Mouse (Mus musculus) gastrocnemius, postnatal 4 days (tissue): ENCODE data around the gene Map4. TPM values are rescaled to one million over a fixed set of nuclear protein-coding genes. Genes with fewer than 3 reads are reported as not detected.
"Not testable (repeated sequence)": the region's sequence is repeated elsewhere in the genome, so short reads cannot be mapped to it uniquely, and the experiment has no call there.

Source experiments
- DNase-seq, 2 experiments: peaks; one replicate each; pipeline ENCODE4 v3.0.0; 2021 to 2022; ENCODE audit warnings: low spot score in 2 of 2, mixed read lengths in 2 of 2
- microRNA-seq: library from miRNA; unstranded; fragments of <30 nt; microRNA quantifications from one replicate; pipeline ENCODE4 v1.2.0, GENCODE M21; 2021
- total RNA-seq, 2 experiments: library from RNA; stranded (reverse); gene quantifications; 2 replicates each; pipeline ENCODE4 v1.2.3; 2021

Map4 gene
- total RNA-seq, 2 experiments from 2014 or later: 510 to 546 TPM

DNA sequence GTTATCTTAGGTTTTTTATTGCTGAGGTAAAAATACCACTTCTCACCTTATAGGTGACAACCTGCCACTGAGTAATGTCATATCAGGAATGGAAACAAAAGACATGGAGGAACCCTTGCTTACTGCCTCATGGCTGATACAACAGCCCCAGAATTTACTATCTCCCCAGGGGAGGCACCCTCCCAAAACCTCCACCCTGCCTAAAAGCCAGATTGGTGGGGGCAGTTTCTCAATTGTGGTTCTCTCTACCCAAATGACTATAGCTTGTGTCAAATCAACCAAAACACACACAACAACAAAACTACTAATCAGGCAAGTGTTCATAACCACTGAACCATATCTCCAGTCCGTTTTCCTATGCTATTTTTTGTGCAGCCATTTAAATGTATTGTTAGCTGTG lies 187.0 kb downstream of the Map4 start:
- DNase-seq: no peak

GRCm38 (mm10) chr9:110121424-110121823 lies 190.2 kb downstream of the Map4 start:
- DNase-seq: no peak

GRCm38 (mm10) chr9:110123322-110123721 lies 192.1 kb downstream of the Map4 start:
- no peak for DNase-seq

DNA sequence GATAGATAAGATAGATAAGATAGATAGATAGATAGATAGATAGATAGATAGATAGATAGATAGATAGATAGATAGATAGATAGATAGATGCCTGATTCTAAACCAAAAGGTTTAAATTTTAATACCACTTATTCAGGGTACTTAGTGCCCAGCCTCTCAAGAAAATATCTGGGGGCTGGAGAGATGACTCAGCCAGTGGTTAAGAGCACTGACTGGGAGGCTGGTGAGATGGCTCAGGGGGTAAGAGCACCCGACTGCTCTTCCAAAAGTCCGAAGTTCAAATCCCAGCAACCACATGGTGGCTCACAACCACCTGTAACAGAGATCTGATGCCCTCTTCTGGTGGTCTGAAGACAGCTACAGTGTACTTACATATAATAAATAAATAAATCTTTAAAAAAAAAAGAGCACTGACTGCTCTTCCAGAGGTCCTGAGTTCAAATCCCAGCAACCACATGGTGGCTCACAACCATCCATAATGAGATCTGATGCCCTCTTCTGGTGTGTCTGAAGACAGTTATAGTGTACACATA lies 192.8 kb downstream of the Map4 start:
- not testable (repeated sequence) for DNase-seq

DNA sequence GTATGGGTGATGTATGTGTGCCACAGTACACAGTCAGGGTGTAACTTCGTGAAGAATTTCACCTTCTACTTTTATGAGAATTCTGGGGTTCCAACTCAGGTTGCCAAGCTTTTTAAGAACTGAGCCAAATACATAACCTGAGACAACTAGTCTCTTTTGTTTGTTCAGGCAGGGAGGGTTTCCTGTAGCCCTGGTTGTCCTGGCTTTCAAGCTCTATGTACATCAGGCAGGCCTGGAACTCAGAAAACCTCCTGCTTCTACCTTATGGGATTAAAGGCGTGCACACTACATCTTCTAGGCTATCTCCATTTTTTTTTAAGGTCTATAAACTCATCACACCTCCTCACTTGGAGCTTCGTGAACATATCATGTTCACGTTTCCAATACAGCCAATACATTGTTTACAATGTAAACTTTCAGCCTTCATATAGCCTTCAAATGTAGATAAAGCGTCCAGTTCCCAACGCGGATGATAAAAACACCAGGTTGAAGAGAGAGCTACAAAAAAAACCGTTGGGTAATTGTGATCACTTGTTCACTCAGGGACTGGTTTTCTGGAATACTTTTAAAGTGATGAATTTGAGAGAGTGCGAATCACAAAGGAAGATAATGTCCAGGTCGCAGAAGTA lies 199.8 kb downstream of the Map4 start:
- DNase-seq: no peak

DNA sequence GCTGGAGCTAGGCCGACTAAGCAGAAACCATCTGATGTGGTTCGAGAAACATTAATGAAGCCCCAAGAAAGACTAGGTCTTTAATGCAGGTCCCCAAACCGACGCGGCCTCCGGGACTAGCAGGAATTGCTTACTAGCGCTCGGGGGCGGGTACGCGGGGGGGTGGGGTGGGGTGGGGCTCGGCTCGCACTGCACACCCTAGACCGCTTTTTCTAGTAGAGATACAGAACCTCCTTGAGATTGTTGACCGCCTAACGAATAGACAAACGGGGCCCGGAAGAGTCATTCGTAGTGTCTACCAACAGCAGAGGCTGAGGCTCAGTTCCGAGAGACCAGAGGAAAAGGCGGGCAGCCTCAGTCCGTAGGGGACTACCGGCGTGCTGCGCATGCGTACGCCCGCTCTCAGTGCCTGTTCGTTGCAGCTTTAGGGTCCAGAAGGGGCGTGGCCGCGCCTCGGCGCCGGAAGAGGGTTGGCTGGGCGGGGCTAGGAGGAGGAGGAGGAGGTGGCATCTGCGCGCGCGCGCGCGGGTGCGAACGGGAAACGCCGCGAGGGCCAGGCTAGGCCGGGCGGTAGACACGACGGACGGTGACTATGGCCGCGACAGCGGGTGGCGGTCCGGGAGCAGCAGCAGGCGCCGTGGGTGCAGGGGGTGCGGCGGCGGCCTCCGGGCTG lies 200.4 kb downstream of the Map4 start:
- peak; percentile 99 to 100 for DNase-seq

- DNase-seq: peak in 1 of 2 experiments; percentile 29
Observed at GRCm38 (mm10) chr9:110132201-110132605, 200.9 kb downstream of the Map4 start.

- no peak for DNase-seq
Observed at GRCm38 (mm10) chr9:110132921-110133320, 201.7 kb downstream of the Map4 start.

Small RNAs within 50 kb of the gene (microRNA-seq; reads per million reads assigned to microRNA genes)
- not detected for gene Mir7089

Other genes starting within 250 kb of the Map4 start
- gene Fbxw18, start 228.8 kb upstream of the Map4 start, total RNA-seq: not detected
- gene Fbxw26, start 185.4 kb upstream of the Map4 start, total RNA-seq: not detected
- gene Fbxw27, start 140.8 kb upstream of the Map4 start, total RNA-seq: not detected
- not detected for gene Spink8, start 119.2 kb upstream of the Map4 start, total RNA-seq
- 10 to 100 TPM; 24.2 to 30.3 TPM for gene Nme6, start 98.7 kb upstream of the Map4 start, total RNA-seq
- gene Camp, start 81.8 kb upstream of the Map4 start, total RNA-seq: 1 to 10 TPM in 1 of 2 experiments, under 1 TPM in 1; 0.39 to 1.4 TPM
- 10 to 100 TPM; 13.9 TPM for gene Cdc25a, start 55.9 kb upstream of the Map4 start, total RNA-seq
- gene Smarcc1, start 186.2 kb downstream of the Map4 start, total RNA-seq: 10 to 100 TPM; 63.1 to 72.3 TPM
- gene Dhx30, start 186.4 kb downstream of the Map4 start, total RNA-seq: 10 to 100 TPM; 58.0 to 69.6 TPM